Mouse (Mus musculus) thymus, adult 2 months (tissue): ENCODE measurements at regions not wholly inside any gene's neighbourhood (a gene's known extent, or its start where the extent isn't known, plus 50 kb on each side); places are given as distances from the start of the nearest gene placed in this dataset.

ENCODE experiments used
- DNase-seq: peaks from one replicate; pipeline ENCODE4 v3.0.0; 2021
- H3K27ac ChIP-seq: fragments of 200-500 bp; 2 replicates; pipeline ENCODE4 v1.5.1; 2012; ENCODE audit warnings: low read length, control low read depth; ENCODE audit not compliant: control insufficient read depth, insufficient read depth
- H3K27me3 ChIP-seq: fragments of 200-500 bp; 2 replicates; pipeline ENCODE4 v1.6.1; 2012; ENCODE audit warnings: mild to moderate bottlenecking, low read length, moderate library complexity, mixed read lengths; ENCODE audit not compliant: control insufficient read depth, insufficient read depth
- H3K36me3 ChIP-seq: fragments of 200-500 bp; 2 replicates; pipeline ENCODE4 v1.6.1; 2012; ENCODE audit warnings: mild to moderate bottlenecking, low read length, moderate library complexity; ENCODE audit not compliant: control insufficient read depth, insufficient read depth
- H3K4me1 ChIP-seq: fragments of 200-500 bp; replicated peaks from 2 replicates; pipeline ENCODE4 v1.6.1; 2012; ENCODE audit warnings: low read length; ENCODE audit not compliant: control insufficient read depth, insufficient read depth
- H3K4me3 ChIP-seq: fragments of 200-500 bp; 2 replicates; pipeline ENCODE4 v1.5.1; 2012; ENCODE audit warnings: mild to moderate bottlenecking, low read length, control low read depth, moderate library complexity; ENCODE audit not compliant: control insufficient read depth, insufficient read depth
- CTCF ChIP-seq: fragments of 200-500 bp; IDR thresholded peaks from 2 replicates; pipeline ENCODE4 v1.5.1; 2012; ENCODE audit warnings: mild to moderate bottlenecking, control low read depth, low read length, moderate library complexity, borderline replicate concordance; ENCODE audit not compliant: control insufficient read depth, poor library complexity, insufficient read depth; ENCODE audit errors: extremely low read depth
- POLR2A ChIP-seq: fragments of 200-500 bp; IDR thresholded peaks from 2 replicates; pipeline ENCODE4 v1.6.1; 2012; ENCODE audit warnings: mild to moderate bottlenecking, low read length, control low read depth, moderate library complexity; ENCODE audit not compliant: control insufficient read depth, poor library complexity, insufficient read depth; ENCODE audit errors: extremely low read depth
- WGBS: fragments of 180-500 bp; shearing (Covaris S2); methylation state at CpG from one replicate; pipeline ENCODE4 v1.1.7; 2018; 5-methylcytosine and 5-hydroxymethylcytosine counted together

- no peak for DNase-seq
Measured at GRCm38 (mm10) chr4:31672171-31672841, 291.6 kb upstream of the Map3k7 start.

GRCm38 (mm10) chr4:31672842-31673171 is 291.1 kb upstream of the Map3k7 start:
- Histone ChIP-seq H3K4me3 (no peak overlapping the region), H3K27ac (no peak overlapping the region), H3K36me3 (no peaks in the 10 kb centered on the region), H3K4me1 (no peaks in the 10 kb centered on the region), H3K27me3 (no peaks in the 10 kb centered on the region)
- TF ChIP-seq POLR2A (no peak), CTCF (no peak)
- DNase-seq = no peak
- 96% methylated on average over 2 of the region's 2 CpGs for WGBS

More at GRCm38 (mm10) chr4:31672171-31672841, 291.6 kb upstream of the Map3k7 start:
- no peaks in the 10 kb centered on the region for H3K27me3 ChIP-seq
- no peaks in the 10 kb centered on the region for H3K36me3 ChIP-seq
- 94% methylated on average over 9 of the region's 9 CpGs for WGBS
- no peak overlapping the region for H3K27ac ChIP-seq
- TF ChIP-seq POLR2A = no peak
- no peak for TF ChIP-seq CTCF
- H3K4me3 ChIP-seq = no peak overlapping the region
- no peaks in the 10 kb centered on the region for H3K4me1 ChIP-seq

DNA sequence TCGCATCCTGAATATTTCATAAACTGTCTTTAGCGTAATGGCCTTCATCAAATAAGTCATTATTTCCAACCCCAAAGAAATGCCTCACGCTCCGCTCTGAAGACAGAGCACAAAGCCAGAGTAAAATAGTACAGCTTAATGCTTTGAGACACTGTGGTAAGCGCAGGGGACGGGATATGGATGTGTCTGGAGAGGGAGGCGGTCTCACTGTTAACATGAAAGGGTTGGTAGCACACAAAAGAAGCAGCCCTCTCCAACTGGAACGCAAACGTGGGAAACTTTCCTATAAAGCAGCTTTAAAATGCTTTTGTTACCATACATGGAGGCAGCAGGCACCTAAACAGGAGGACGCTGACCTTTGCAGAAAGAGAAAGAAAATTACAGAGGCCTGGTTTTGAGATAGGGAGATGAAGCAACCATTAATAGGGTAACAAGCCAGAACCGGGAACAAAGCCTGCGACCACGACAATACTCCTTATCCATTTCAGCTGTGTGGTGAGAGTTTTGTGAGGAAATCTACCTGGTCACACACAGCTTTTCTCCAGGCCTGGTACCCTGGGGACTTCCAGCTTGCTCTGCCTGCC is 284.8 kb upstream of the Map3k7 start:
- no peak overlapping the region for H3K27ac ChIP-seq
- no peaks in the 10 kb centered on the region for H3K4me1 ChIP-seq
- H3K36me3 ChIP-seq = no peaks in the 10 kb centered on the region
- WGBS = 95% methylated on average over 13 of the region's 13 CpGs
- TF ChIP-seq POLR2A (no peak), CTCF (no peak)
- no peaks in the 10 kb centered on the region for H3K27me3 ChIP-seq
- no peak overlapping the region for H3K4me3 ChIP-seq
- DNase-seq = no peak

DNA sequence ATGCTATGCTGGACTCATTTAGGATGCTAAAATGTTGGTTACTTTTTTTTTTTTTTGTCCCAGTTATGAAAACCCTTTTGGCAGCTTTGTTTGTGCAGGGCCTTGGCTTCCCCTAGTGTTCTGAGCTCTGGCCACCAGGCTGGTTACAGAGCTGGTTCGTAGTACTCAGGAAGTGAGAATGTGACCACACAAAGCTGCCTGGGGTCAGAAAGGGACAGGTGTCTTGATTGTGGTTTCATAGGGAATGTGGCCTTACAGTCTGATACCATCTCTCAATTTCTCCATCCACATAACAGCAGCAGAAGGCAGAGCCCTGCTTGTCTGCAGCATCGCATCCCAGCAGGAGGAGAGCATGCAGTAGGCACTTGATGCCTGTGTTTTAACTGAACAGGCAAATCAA is 282.9 kb upstream of the Map3k7 start:
- WGBS = 17% methylated on average over 2 of the region's 2 CpGs
- Histone ChIP-seq H3K27ac (no peak overlapping the region), H3K4me3 (no peak overlapping the region), H3K4me1 (no peaks in the 10 kb centered on the region), H3K27me3 (no peaks in the 10 kb centered on the region), H3K36me3 (no peaks in the 10 kb centered on the region)
- DNase-seq = no peak
- no peak for TF ChIP-seq CTCF
- no peak for TF ChIP-seq POLR2A

- 91% methylated on average over 2 of the region's 2 CpGs for WGBS
- Histone ChIP-seq H3K27me3 (no peaks in the 10 kb centered on the region), H3K4me3 (no peak overlapping the region), H3K27ac (no peak overlapping the region), H3K4me1 (no peaks in the 10 kb centered on the region), H3K36me3 (no peaks in the 10 kb centered on the region)
- TF ChIP-seq CTCF = no peak
- TF ChIP-seq POLR2A = no peak
- no peak for DNase-seq
Measured at GRCm38 (mm10) chr4:31689083-31689482, 274.8 kb upstream of the Map3k7 start.

GRCm38 (mm10) chr4:31697769-31698505 is 266.0 kb upstream of the Map3k7 start:
- TF ChIP-seq POLR2A (no peak), CTCF (no peak)
- Histone ChIP-seq H3K27ac (no peak overlapping the region), H3K27me3 (no peaks in the 10 kb centered on the region), H3K36me3 (no peaks in the 10 kb centered on the region), H3K4me3 (no peak overlapping the region), H3K4me1 (no peaks in the 10 kb centered on the region)
- 81% methylated on average over 9 of the region's 9 CpGs for WGBS
- no peak for DNase-seq
